Mouse (Mus musculus) olfactory bulb, adult 2 months (tissue): Measurements from ENCODE around the gene Crybg2.

ENCODE experiments used
- CTCF ChIP-seq: fragments of 200-500 bp; IDR thresholded peaks from 2 replicates; pipeline ENCODE4 v1.5.1; 2012; ENCODE audit warnings: low read depth, mild to moderate bottlenecking, low read length, moderate library complexity; ENCODE audit not compliant: insufficient read depth
- POLR2A ChIP-seq: fragments of 200-500 bp; IDR thresholded peaks from 2 replicates; pipeline ENCODE4 v1.6.1; 2012; ENCODE audit warnings: mild to moderate bottlenecking, low read depth, low read length, moderate library complexity; ENCODE audit not compliant: insufficient read depth

DNA sequence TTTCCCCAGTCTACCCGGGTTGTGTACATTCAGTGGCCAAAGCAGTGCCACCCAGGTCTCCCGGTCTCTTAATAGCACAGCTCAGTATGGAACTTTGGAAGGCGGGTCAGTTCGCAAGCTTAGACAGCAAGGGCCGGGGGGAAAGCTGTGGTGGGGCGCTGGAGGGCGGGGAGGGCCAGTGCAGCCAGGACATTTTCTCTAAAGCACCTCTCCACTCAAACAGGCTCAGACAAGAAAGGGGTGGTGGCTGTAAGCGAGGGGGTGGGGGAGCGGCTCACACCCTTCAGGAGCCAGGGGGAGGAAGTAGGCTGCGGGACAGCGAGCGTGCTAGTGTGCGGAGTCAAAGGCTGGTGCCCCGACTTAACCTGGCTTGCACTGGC is 68.4 kb downstream of the Crybg2 start:
- TF ChIP-seq CTCF (no peak), POLR2A (no peak)
